Mouse (Mus musculus) forebrain, embryonic 16.5 days (tissue): ENCODE data around the gene Gm28305. TPM values are rescaled to one million over a fixed set of nuclear protein-coding genes. Genes with fewer than 3 reads are reported as not detected.

ENCODE experiments used
- ATAC-seq: fragments of 200-750 bp; cut with Nextera tagmentation; 2 replicates; pipeline ENCODE4 v1.8.0; 2017; ENCODE audit warnings: mild to moderate bottlenecking, moderate library complexity
- H3K27ac ChIP-seq: fragments of 300-500 bp; sonication (generic); 2 replicates; pipeline ENCODE4 v1.5.1; 2014; ENCODE audit warnings: low read length, control low read depth
- H3K27me3 ChIP-seq: fragments of 300-500 bp; sonication (generic); replicated peaks from 2 replicates; pipeline ENCODE4 v1.6.1; 2014; ENCODE audit warnings: low read length; ENCODE audit not compliant: control insufficient read depth, insufficient read depth
- H3K36me3 ChIP-seq: fragments of 300-500 bp; sonication (generic); 2 replicates; pipeline ENCODE4 v1.6.1; 2014; ENCODE audit not compliant: control insufficient read depth, insufficient read depth
- H3K4me1 ChIP-seq: fragments of 300-500 bp; sonication (generic); replicated peaks from 2 replicates; pipeline ENCODE4 v1.6.1; 2014; ENCODE audit warnings: low read length; ENCODE audit not compliant: control insufficient read depth, insufficient read depth
- H3K4me2 ChIP-seq: fragments of 300-500 bp; sonication (generic); 2 replicates; pipeline ENCODE4 v1.6.1; 2014; ENCODE audit warnings: mild to moderate bottlenecking, low read length, control low read depth
- H3K4me3 ChIP-seq: fragments of 300-500 bp; sonication (generic); replicated peaks from 2 replicates; pipeline ENCODE4 v1.5.1; 2014; ENCODE audit warnings: mild to moderate bottlenecking, low read length, control low read depth
- H3K9ac ChIP-seq: fragments of 300-500 bp; sonication (generic); replicated peaks from 2 replicates; pipeline ENCODE4 v1.6.1; 2014; ENCODE audit warnings: low read depth, low read length, control low read depth
- H3K9me3 ChIP-seq: fragments of 300-500 bp; sonication (generic); 2 replicates; pipeline ENCODE4 v1.6.1; 2016; ENCODE audit warnings: low read length; ENCODE audit not compliant: control insufficient read depth
- WGBS: fragments of 180-500 bp; shearing (Covaris S2); extraction: QIAGEN DNeasy Blood & Tissue Kit; methylation state at CpG from one replicate; pipeline ENCODE4 v1.1.7; 2014; 5-methylcytosine and 5-hydroxymethylcytosine counted together
- polyA plus RNA-seq: library from polyadenylated mRNA; unstranded; fragments of >200 nt; fragmentation: Nextera tagmentation; extraction: Ambion mirVana; gene quantifications from 2 replicates; pipeline ENCODE4 v1.2.1, GENCODE M21; 2015

Gene Gm28305
- polyA plus RNA-seq, 1 experiment from 2014 or later = not detected

GRCm38 (mm10) chr9:104034231-104034630, 6.2 kb upstream of the Gm28305 start:
- Histone ChIP-seq H3K9me3 (no peaks in the 10 kb centered on the region), H3K9ac (no peak overlapping the region), H3K27ac (no peak overlapping the region), H3K4me3 (no peak overlapping the region), H3K4me2 (no peak overlapping the region), H3K36me3 (no peaks in the 10 kb centered on the region), H3K4me1 (no peaks in the 10 kb centered on the region), H3K27me3 (no peaks in the 10 kb centered on the region)
- 83% methylated on average over 8 of the region's 8 CpGs for WGBS
- ATAC-seq = no peak

- Histone ChIP-seq H3K4me3 (no peak overlapping the region), H3K27me3 (no peaks in the 10 kb centered on the region), H3K36me3 (no peaks in the 10 kb centered on the region), H3K9ac (no peak overlapping the region), H3K4me1 (no peaks in the 10 kb centered on the region), H3K9me3 (no peaks in the 10 kb centered on the region), H3K4me2 (no peak overlapping the region), H3K27ac (no peak overlapping the region)
- WGBS = 78% methylated on average over 6 of the region's 6 CpGs
- ATAC-seq = no peak
These were observed 5.7 kb upstream of the Gm28305 start for GRCm38 (mm10) chr9:104034718-104035117.

- Histone ChIP-seq H3K4me1 (no peaks in the 10 kb centered on the region), H3K27ac (no peak overlapping the region), H3K27me3 (no peaks in the 10 kb centered on the region), H3K4me3 (no peak overlapping the region), H3K36me3 (no peaks in the 10 kb centered on the region), H3K9me3 (no peaks in the 10 kb centered on the region), H3K4me2 (no peak overlapping the region), H3K9ac (no peak overlapping the region)
- 55% methylated on average over 24 of the region's 24 CpGs for WGBS
- no peak; the same call in 1 of the 2 replicates for ATAC-seq
These were observed 5.0 kb upstream of the Gm28305 start for GRCm38 (mm10) chr9:104035261-104036015.

- ATAC-seq = no peak
- H3K27me3 ChIP-seq = no peaks in the 10 kb centered on the region
- H3K36me3 ChIP-seq = no peaks in the 10 kb centered on the region
- no peak overlapping the region for H3K9ac ChIP-seq
- H3K27ac ChIP-seq = no peak overlapping the region
- no peak overlapping the region for H3K4me2 ChIP-seq
- no peak overlapping the region for H3K4me3 ChIP-seq
- H3K4me1 ChIP-seq = no peaks in the 10 kb centered on the region
- no peaks in the 10 kb centered on the region for H3K9me3 ChIP-seq
- 93% methylated on average over 13 of the region's 13 CpGs for WGBS
These were observed 2.2 kb upstream of the Gm28305 start for GRCm38 (mm10) chr9:104038266-104038665.

GRCm38 (mm10) chr9:104039031-104039695, 1.3 kb upstream of the Gm28305 start:
- Histone ChIP-seq H3K27ac (no peak overlapping the region), H3K36me3 (no peaks in the 10 kb centered on the region), H3K4me3 (no peak overlapping the region), H3K27me3 (no peaks in the 10 kb centered on the region), H3K9me3 (no peaks in the 10 kb centered on the region), H3K4me1 (no peaks in the 10 kb centered on the region), H3K4me2 (no peak overlapping the region), H3K9ac (no peak overlapping the region)
- 93% methylated on average over 21 of the region's 21 CpGs for WGBS
- ATAC-seq = no peak

GRCm38 (mm10) chr9:104039742-104040141, 720 bp upstream of the Gm28305 start:
- Histone ChIP-seq H3K9me3 (no peaks in the 10 kb centered on the region), H3K27me3 (no peaks in the 10 kb centered on the region), H3K4me2 (no peak overlapping the region), H3K9ac (no peak overlapping the region), H3K4me1 (no peaks in the 10 kb centered on the region), H3K4me3 (no peak overlapping the region), H3K36me3 (no peaks in the 10 kb centered on the region), H3K27ac (no peak overlapping the region)
- WGBS = 89% methylated on average over 4 of the region's 4 CpGs
- no peak for ATAC-seq

GRCm38 (mm10) chr9:104043676-104044075, 3.2 kb downstream of the Gm28305 start:
- Histone ChIP-seq H3K27me3 (no peaks in the 10 kb centered on the region), H3K27ac (no peak overlapping the region), H3K4me1 (no peaks in the 10 kb centered on the region), H3K9me3 (no peaks in the 10 kb centered on the region), H3K4me2 (no peak overlapping the region), H3K36me3 (peaks cover 13% of the 10 kb centered on the region), H3K4me3 (no peak overlapping the region), H3K9ac (no peak overlapping the region)
- WGBS = 93% methylated on average over 4 of the region's 4 CpGs
- ATAC-seq = no peak

- H3K4me3 ChIP-seq = no peak overlapping the region
- H3K9me3 ChIP-seq = no peaks in the 10 kb centered on the region
- H3K27ac ChIP-seq = no peak overlapping the region
- no peak for ATAC-seq
- no peaks in the 10 kb centered on the region for H3K27me3 ChIP-seq
- H3K9ac ChIP-seq = no peak overlapping the region
- H3K4me1 ChIP-seq = no peaks in the 10 kb centered on the region
- 96% methylated on average over 6 of the region's 6 CpGs for WGBS
- H3K36me3 ChIP-seq = peaks cover 67% of the 10 kb centered on the region
- no peak overlapping the region for H3K4me2 ChIP-seq
These were observed 10.6 kb downstream of the Gm28305 start for GRCm38 (mm10) chr9:104051028-104051427.

GRCm38 (mm10) chr9:104062430-104063243, 22.2 kb downstream of the Gm28305 start, which contains the start of gene Uba5:
Gene Uba5 (minus strand): TSS chr9:104063134.
- under 1% methylated on average over 58 of the region's 59 CpGs for WGBS
- peak within 1 kb of the TSS; percentile 62 for H3K27ac ChIP-seq
- peaks cover 20% of the 10 kb centered on the region for H3K4me1 ChIP-seq
- H3K4me2 ChIP-seq = peak within 1 kb of the TSS; percentile 98
- peaks cover 8% of the 10 kb centered on the region; the same call in 1 of the 2 replicates for H3K36me3 ChIP-seq
- peak; percentile 80 for ATAC-seq
- peak within 1 kb of the TSS; percentile 81 for H3K9ac ChIP-seq
- no peaks in the 10 kb centered on the region for H3K9me3 ChIP-seq
- peak within 1 kb of the TSS; percentile 86 for H3K4me3 ChIP-seq
- no peaks in the 10 kb centered on the region for H3K27me3 ChIP-seq
